Mouse (Mus musculus): ENCODE data around the gene Sox30.
"Not testable (repeated sequence)": the region's sequence is repeated elsewhere in the genome, so short reads cannot be mapped to it uniquely, and the experiment has no call there.

Sox30 gene

DNA sequence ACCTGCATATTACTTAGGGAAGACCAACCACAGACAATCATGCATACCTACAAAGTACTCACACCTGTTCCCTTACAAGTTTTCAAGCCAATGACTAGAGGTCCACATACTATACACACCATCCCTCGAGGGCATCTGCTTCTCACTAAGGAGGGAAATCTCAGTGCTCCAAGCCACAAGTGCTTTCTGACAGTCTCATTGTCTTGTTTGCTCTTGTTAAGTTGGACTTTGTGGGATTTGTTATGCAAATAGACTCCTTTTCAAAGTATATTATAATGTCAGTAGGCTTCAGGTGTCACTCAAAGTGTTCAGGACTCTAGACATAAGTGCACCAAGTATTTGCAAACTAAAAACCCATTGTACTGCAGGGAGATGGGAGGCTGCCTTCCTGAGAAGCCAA, 40.1 kb downstream of the Sox30 start:
- no peak for DNase-seq (ENCODE audit: inconsistent ontology term)

DNA sequence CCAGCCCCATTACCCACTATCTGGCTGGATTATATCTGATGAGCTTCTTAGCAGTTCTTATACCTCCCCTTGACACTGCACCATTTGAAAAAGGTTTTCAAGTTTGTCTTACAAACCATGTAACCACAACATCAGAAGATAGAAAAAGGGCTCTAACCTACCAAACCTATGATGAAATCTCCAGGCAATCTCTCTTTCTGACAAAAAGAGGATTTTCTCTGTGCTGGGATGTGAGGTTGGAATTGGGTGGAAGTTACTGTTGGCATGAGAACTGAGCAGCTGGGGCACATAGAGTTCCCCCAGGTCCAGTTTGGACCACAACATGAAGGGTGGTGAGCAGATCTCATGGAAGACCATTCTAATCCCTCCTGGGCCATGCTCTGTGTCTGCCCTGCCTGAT, 41.7 kb downstream of the Sox30 start:
- no peak for DNase-seq (ENCODE audit: inconsistent ontology term)

DNA sequence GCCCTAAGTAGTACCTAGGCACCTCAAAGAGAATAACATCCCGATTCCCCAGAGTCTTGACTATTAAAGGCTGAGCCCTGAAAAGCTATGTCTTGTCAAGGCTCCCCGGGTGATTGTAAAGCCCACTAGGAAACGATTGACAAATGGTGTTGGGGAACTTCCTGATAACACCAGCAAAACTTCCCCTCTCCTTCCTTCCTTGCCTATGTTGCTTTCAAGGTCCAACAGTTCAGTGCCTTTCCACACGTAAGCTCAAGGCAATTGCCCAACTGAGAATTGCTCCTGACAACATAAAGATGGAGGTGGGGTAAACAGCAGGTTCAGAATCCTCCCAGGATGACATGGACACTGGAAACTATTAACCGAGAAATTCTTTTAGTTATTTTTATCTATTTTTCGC, 42.9 kb downstream of the Sox30 start:
- DNase-seq (ENCODE audit: inconsistent ontology term): no peak

DNA sequence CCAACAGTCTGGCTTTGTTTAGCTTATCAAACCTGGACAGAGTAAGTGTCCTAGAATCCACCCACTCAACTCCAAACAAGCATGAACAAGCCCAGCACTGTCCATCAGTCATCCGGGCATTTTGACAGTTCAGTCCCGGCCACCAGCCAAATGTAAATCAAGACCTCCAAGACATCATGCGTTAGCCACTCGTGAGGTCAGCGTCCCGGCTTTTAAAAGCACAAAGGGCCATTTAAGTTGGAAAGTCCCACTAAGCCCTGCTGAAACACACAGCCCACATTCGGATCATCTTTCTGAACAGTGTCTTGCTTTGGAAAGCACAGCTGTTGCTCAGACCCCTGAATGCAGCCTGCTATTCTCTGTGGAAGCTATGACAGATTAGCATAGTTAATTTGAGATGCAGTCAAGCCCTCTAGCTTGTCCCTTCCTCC, 45.9 kb downstream of the Sox30 start:
- DNase-seq (ENCODE audit: inconsistent ontology term): peak; percentile 37

DNA sequence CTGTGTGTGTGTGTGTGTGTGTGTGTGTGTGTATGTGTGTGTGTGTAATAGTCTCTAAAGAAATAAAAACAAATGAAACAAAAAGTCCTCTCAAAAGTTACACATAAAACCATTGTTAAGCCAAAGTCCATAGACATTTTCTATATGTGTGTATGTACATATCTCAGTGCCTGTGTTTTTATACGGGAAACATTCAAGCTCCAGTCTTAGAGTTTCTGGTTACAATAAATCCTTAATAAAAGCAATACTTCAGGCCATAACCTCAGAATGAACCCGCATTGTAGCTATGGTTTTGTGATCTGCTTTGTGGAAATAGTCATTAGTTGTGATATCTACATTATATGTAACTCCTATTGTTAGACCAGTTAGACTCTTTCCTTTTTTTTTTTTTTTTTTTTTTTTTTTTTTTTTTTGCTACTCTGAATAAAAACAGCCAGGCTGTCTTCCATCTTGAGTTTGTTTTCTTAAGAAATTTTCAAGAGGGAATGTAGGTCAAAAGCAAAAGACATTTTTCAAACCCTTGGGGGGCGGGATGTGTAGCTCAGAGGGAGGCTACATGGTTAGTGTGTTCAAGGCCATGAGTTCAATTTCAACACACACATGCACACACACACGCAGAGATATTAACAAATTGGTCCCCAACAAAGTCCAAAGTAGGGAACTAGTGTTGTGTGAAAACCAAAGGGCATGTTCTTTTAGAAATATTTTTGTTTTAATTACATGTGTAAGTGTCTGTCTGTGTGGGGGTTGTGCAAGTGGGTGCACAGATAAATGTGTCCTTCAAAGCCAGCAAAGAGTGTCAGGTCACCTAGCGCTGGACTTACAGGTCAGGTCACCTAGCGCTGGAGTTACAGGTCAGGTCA, 48.1 kb downstream of the Sox30 start:
- no peak for DNase-seq (ENCODE audit: inconsistent ontology term)

DNA sequence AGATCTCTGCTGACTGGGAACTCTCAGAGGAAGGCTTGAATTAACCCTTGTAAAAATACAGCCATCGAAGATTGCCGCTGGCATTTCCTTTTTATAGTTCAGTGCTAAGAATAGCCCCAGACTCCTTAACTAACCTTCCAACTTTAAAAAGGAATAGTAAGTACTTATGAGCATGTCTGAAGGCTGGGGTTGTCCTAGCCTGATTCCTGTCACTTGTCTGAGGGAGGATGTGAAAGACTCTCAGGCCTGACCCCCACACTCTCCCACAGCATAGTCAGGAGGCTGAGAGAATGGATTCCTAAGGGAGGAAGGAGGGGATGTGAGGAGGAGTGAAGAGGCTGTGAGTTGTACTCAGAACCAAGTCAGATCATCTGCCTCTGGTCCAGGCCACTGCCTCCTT, 49.4 kb downstream of the Sox30 start:
- no peak for DNase-seq (ENCODE audit: inconsistent ontology term)

DNA sequence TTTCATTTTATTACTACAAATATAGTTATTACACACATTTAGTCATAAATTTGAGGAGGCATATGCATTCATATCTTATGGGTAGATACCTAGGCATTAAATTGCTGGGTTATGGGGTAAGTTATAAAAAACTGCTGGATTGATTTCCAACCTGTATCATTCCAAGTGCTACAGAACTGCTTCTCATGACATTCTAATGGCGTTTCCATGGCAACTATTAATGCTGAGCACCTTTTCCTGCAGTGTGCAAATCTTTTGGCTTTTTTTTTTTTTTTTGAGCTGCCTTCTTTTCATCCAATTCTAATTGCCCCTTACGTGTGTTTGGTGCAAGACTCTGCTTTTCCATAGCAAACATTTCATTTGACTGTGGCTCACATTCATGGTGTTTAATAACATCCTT, 49.9 kb downstream of the Sox30 start:
- DNase-seq (ENCODE audit: inconsistent ontology term): no peak

DNA sequence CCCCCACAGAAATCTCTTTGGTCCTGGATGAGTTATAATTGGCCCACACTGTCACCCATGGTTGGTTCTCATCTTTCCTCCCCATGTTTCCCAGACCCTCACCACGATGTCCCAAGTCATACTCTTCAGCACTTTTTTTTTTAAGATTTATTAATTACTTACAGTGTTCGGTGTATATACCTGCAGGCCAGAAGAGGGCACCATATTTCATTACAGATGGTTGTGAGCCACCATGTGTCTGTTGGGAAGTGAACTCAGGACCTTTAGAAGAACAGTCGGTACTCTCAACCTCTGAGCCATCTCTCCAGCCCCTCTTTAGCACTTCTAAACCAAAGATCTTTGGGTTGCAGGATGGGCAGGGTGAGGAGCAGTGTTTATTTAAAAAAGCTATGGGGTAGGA, 51.4 kb downstream of the Sox30 start:
- DNase-seq (ENCODE audit: inconsistent ontology term): no peak

DNA sequence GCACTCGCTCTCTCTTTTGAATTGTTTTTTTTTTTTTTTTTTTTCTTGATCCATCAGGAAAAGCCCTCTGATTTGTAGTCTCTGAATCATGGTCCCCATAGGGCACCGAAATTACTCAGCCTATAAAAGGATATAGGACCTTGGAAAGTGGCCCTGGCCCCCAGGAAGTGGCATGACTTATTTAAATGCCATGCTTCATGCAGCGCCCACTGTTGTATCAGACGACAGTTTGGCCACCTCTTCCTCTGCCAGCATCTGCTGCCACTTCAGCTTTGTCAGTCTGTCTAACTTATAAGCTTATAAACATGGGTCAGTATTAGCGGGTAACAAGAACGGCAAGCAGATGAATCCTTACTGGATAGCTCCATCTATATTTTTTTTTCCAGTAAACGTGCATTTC, 52.8 kb downstream of the Sox30 start:
- no peak for DNase-seq (ENCODE audit: inconsistent ontology term)

DNA sequence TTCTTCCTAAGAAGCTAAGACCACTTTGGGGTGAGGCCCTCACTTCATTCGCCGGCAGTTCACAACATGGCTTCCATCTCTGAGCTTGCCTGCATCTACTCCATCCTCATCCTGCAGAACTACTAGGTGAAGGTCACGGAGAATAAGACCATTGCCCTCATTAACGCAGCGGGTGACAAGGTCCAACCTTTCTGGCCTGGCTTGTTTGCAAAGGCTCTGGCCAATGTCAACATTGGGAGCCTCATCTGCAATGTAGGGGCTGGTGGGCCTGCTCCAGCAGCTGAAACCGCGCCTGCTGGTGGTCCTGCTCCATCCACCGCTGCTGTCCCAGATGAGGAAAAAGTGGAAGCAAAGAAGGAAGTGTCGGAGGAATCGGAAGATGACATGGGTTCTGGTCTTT, 56.3 kb downstream of the Sox30 start:
- DNase-seq (ENCODE audit: inconsistent ontology term): no peak

DNA sequence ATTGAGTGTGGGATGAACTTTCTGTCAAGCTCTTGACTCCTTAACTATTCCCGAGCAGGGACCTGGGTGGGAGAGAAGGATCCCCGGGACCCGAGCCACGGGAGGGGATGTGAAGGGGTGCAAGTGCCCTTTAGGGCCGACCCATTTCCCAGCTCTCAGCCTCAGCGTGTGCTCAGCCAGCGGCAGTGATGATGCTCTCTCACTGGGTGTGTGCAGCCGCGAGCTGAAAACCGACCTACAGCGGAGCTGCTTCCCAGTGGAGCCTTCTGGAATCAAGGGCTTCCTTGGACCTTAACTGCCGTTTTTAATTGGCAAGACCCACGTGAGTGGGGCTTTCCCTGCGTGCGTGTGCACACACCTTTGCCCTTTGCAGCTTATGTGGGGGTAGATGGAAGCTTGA, 58.8 kb downstream of the Sox30 start:
- no peak for DNase-seq (ENCODE audit: inconsistent ontology term)

DNA sequence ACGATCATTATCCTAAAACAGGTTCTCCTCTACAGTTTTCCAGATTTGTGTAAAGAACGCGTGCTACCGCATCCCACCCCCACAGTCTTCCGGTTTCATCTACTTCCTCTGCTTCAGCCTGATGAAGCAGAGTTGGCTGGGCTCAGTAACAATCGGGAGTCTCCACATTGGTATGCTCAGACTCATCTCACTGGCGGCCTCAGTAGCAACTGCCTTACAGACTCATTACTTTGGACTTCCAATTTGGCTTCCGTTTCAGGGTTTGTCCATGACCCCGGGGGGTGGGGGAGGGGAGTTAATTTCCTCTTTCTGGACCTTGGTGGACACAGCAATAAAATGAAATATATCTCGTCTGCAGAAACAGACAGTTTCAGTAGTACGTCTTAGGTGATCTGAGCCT, 59.2 kb downstream of the Sox30 start:
- DNase-seq (ENCODE audit: inconsistent ontology term): peak; percentile 90

DNA sequence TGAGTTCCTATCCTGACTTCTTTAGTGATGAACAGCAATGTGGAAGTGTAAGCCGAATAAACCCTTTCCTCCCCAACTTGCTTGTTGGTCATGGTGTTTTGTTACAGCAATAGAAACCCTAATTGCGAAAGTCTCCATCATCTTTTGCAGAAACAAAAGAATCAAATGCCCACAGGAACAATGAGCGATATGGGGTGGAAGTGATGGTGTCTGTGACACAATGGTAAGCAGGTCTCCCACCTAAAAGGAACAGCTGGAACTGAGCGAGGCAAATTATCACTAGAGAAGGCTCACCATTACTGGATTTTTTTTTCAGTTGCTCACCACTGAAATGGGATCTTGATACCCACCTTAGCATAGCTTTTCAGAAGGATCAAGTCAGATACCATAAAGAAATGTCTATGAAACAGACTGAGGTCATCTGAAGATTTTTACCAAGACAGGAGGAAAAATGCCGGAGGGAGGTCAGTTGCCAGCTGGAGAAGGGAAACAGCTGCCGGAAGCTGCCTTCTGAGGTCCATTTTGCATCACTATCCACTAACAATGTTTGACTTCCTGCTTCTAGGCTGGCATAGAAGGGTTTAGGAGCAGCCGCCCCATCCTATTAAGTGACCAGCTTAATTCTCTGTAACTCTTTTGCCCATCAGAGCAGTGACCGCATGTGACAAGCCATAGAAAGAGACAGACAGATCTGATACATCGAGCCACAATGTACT, 60.9 kb downstream of the Sox30 start:
- no peak for DNase-seq (ENCODE audit: inconsistent ontology term)

DNA sequence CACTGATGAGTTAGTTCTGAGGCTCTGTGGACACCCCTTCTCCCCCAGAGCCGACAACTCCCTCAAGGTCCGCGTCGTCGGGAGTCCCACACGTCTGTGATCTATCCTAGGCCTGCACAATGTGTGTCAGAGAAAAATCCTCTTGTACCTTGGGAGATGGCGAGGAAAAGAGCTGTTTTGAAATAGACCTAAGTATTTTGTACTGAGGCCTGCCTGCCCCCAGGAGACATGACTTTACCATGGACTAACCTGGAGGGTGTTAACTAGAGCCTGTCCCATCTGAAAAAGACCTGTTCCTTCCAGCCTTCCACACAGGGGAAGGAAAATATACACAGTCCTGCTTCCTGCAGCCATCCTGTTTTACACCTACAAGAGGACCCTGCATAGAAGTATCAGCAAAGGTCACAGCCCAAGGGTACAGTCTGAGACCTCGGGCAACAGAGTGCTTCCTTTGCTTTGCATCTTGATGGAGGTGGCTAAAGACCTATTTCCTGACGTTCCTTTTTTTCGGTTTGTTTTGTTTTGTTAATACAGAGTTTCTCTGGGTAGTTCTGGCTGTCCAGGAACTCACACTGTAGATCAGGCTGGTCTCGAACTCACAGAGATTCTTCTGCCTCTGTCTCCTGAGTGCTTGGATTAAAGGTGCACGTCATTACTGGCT, 61.6 kb downstream of the Sox30 start:
- DNase-seq (ENCODE audit: inconsistent ontology term): no peak

DNA sequence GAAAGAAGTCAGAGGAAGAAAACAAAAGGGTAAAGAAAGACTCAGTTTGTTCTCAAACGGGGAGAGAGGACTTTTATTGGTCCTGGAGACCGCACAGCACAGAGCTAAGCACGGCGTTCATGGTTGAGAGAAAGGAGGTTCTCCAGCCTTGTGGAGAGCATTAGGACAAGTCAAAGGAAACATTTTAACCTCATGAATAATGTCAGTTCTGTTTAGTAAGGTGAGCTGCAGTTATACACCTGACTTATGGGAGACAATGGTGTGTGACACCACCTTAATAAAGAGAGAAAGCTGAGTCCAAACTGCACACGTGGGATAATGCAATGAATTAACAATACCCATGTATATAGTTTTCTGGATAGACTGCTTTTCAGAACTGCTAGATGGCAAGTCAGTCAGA, 64.7 kb downstream of the Sox30 start:
- DNase-seq (ENCODE audit: inconsistent ontology term): no peak

DNA sequence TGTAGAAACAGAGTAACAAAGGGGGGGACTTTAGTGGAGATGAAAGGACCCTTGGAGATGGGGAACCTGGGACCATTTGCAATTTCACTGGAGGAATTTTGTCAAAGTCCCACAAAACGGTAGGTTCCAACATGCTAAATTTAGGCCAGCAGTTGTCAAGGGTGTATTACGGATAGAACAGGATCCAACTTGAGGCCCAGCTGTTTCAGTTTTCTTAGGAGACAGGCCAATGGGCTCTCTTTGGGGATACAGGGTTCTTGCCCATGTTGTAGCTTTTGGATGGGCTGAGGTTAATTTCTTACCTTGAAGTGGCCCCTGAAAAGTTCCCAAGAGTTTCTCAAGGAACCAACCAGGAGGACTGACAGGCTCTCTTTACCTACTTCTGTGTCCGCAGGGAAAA, 67.2 kb downstream of the Sox30 start:
- no peak for DNase-seq (ENCODE audit: inconsistent ontology term)

DNA sequence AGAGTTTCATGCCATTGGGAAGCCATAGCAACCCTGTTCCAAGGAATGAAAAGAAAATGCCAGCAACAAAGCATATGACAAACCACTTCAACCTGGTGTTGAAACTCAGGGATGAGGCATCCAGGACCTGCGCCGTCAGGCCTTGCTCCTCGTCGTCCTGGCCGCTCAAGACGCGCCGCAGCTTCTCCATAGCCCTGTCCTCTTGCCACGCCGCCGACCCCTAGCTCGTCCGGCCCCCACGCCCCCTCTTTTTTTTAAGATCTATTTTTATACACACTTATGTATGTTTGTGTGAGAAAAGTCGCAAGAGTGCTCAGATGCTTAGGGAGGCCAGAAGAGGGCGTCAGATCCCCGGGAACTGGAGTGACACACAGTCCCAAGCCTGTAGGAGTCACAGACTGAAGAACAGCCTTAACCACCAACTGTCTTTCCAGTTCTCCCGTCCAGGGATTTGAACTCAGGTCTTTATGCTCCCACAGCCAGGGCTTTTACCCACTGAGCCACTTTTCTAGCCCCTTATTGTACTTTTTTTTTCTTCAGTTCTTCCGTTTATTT, 72.1 kb downstream of the Sox30 start, which contains the start of gene Gm12166:
Gm12166 (minus strand) TSS at position 217 of the 555 bp plus-strand sequence.
- peak; percentile 26 for DNase-seq (ENCODE audit: inconsistent ontology term)

DNA sequence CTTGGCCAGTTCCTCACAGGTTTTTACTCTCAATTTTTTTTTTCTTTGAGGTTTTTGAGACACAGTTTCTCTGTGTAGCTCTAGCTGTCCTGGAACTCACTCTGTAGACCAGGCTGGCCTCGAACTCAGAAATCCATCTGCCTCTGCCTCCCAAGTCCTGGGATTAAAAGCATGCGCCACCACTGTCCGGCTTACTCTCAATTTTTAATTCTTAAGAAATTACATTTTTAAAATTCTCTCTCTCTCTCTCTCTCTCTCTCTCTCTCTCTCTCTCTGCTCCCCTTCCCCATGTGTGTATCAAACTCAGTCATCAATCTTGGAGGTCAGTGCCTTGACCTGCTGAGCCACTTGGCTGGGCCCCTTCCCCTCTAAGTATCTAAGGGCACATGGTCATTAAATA, 73.3 kb downstream of the Sox30 start:
- not testable (repeated sequence) for DNase-seq (ENCODE audit: inconsistent ontology term)

DNA sequence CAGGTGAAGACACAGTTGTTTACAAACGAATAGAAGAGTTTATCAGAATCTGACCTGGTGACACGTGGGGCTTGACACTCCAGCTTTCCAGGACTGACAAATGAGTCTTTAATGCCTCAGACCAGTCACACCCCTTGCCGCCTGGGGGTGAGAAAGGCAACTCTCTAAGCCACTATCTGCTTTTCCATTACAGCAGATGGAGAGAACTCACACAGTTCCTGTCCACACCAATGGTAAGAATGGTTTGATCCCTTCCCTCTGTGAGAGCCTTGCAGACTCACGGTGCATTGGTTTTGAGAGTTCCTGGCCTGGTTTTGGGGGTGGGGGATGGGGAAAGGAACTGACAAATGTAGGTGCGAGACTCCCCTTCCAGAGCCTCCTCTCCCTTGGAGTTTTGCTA, 74.2 kb downstream of the Sox30 start:
- no peak for DNase-seq (ENCODE audit: inconsistent ontology term)

DNA sequence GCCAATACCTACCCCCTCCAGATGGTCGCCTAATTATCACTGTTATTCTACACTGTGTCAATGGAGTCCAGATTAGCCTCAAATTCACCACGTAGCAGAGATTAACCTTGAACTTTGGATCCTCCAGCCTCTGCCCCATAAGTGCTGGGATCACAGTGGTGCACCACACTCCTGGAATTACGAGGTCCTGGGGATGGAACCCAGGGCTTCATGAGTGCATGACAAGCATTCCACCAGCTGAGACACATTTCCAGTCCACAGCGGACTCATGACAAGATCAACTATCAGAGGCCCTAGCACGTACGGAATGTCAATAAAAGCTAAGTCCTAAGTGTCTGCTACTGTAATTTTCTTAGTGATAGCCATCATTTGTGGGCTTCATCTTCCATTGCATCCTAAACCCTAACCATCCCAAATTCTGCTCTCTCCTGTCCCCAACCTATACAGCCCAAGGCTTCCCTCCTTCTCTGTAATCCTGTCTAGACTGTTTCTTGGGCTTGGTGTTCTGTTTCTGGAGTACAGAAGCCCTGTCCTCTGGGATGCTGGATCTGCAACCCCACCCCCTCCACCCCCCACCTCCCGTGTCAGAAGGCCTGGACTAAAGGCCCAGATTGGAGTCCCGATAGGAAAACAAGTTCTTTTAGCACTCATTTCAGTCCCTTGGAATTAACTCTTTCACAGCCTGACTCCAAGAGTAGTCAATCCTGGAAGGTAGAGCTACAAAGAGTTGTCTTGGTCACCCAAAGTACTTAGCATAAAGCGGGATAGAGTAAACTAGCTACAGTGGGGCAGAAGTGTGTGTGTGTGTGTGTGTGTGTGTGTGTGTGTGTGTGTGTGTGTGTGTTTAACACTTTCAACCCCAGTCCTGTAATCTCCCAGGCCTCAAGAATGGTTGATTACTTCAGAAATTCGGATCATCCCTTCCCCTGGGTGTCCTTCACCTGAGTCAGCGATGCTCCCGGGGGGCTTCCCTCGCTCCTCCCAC, 75.1 kb downstream of the Sox30 start:
- no peak for DNase-seq (ENCODE audit: inconsistent ontology term)
